Mouse (Mus musculus) bone marrow, adult 2 months (tissue): ENCODE measurements around the gene Tle4.

Experiments used
- CTCF ChIP-seq: fragments of 200-500 bp; IDR thresholded peaks from 2 replicates; pipeline ENCODE4 v1.5.1; 2011; ENCODE audit warnings: low read length, control low read depth; ENCODE audit not compliant: control insufficient read depth, insufficient read depth
- POLR2A ChIP-seq: fragments of 200-500 bp; IDR thresholded peaks from 2 replicates; pipeline ENCODE4 v1.6.1; 2011; ENCODE audit warnings: low read depth, mild to moderate bottlenecking, control low read depth, low read length, borderline replicate concordance; ENCODE audit not compliant: control insufficient read depth

DNA sequence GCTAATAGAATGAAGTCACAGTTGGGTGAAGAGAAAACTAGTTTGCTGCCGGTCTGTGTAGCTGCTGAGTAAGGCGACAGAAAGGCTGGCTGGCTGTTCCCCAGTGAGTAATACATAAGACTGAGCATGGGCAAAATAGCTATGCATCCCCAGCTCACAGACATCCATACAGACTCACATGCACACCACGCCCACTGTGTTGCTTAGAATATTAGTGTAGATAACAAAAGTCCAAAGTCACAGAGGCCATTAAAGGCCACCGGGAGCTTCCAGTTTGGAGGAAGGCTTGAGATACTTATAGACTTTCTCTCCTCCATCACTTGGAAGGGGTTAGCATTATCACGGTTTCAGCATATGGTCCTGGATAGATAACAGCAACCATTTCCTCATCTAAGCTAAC is 178.0 kb downstream of the Tle4 start:
- no peak for TF ChIP-seq CTCF
- no peak for TF ChIP-seq POLR2A
